Mouse (Mus musculus) heart, adult 2 months (tissue): Measurements from ENCODE around the gene Adamts16.
"Not testable (repeated sequence)": the region's sequence is repeated elsewhere in the genome, so short reads cannot be mapped to it uniquely, and the experiment has no call there.

Source experiments
- CTCF ChIP-seq: fragments of 200-600 bp; IDR thresholded peaks from 2 replicates; pipeline ENCODE4 v1.8.1; 2022; ENCODE audit warnings: antibody characterized with exemption, mild to moderate bottlenecking, moderate library complexity
- POLR2A ChIP-seq: fragments of 200-500 bp; IDR thresholded peaks from 2 replicates; pipeline ENCODE4 v1.6.1; 2011; ENCODE audit warnings: mild to moderate bottlenecking, low read depth, low read length, control low read depth; ENCODE audit not compliant: insufficient read depth

DNA sequence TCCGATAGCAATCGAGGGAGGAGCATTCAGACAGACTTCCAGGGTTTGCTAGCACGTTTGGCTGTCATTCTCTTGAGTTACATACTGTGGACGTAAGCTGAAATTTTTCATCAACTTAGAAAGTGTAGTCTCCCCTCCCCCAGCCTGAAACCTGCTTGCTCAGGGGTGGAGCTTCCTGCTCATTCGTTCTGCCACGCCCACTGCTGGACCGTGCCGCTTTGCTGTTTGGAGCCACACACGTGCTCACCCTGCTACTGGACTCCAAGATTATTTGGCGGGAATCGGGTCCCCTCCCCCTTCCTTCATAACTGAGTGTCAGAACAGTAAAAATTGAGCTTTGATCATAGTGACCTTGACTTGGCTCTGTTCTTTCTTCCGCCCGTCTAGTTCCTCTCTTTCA, 32.2 kb upstream of the Adamts16 start:
- not testable (repeated sequence) for TF ChIP-seq POLR2A, CTCF
